Mouse (Mus musculus): Measurements from ENCODE around the gene Olfr554. TPM values are rescaled to one million over a fixed set of nuclear protein-coding genes. Genes with fewer than 3 reads are reported as not detected.

Gene Olfr554
- polyA plus RNA-seq (2014; fragmentation: Illumina TruSeq; extraction: RNeasy Lipid Tissue Mini Kit (QIAGEN cat#74804); ENCODE audit: low read depth, low replicate concordance), result not detected

GRCm38 (mm10) chr7:102638132-102638531, at the start of gene Olfr554:
TSS of gene Olfr554 (plus strand) at chr7:102638432.

DNA sequence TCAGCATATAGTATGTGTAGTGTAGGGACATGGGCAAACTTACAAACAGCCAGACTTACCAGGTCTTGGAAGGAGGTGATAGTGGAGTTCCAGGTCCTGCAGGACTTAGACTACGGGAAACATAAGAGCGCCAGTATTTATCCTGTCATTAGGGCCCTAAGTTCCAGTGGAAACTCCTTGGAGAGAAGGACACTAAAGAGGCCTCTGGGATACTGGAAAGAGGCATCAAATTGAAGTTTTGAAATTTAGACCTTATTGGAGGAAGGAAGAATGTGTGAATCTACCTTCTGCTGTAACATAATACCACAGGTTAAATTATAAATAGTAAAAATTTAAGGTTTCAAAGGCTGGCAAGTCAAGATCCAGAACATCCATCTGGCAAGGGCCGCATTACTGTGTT, 46.4 kb upstream of the Olfr554 start, which contains the start of gene Olfr551:
TSS of gene Olfr551 (minus strand) at position 101 of the 400 bp plus-strand sequence.

DNA sequence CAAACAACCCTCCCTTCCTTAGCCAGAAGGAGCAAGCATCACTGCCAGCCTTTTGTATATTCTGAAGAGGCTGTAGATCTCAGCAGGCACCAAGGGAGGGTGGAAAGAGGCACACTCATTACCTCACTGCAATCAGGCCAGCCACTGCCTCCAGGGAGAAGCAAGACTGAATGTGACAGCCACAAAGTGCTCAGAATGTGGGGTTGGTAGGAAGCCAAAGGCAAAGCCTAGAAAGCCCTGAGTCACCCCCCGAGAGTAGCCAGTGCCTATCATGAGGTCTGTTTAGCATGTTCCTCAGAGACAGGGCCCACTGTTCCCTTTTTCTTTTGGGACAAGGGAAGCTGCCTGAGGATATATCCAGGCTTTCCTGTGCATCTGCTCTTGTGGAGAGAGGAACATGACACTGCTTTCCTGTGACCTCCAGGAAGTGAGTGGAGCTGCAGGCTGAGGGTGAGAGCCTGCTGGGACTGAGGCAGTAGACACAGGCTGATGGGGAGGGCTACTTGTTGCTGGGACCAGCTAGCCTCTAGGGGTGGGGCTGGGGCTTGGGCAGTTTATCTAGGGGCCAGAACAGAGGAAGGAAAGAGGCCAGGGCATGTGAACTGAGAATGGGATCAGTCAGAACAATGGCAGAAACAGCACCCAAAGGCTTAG, 40.7 kb upstream of the Olfr554 start, which contains the start of gene Olfr552:
TSS of gene Olfr552 (plus strand) at position 393 of the 654 bp plus-strand sequence.

GRCm38 (mm10) chr7:102618118-102618517, 20.1 kb upstream of the Olfr554 start, which contains the start of gene Olfr553:
TSS of gene Olfr553 (minus strand) at chr7:102618218.

DNA sequence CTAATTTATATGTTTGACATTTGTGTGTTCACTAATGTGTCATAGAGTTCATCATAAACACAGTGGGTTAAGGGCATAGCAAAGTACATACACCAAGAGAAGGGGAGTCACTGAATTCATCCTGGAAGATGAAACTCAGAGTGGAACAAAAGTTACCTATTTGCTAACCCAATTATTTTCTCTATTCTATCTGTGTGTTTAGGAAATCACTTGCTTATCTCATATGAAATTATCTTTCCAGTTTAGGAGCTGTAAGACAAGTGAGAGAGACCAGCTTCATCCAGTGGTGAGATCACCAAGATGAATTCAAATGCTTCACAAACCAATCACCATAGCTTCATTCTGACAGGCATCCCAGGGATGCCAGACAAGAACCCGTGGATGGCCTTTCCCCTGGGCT, 20.3 kb downstream of the Olfr554 start, which contains the start of gene Olfr555:
TSS of gene Olfr555 (plus strand) at position 301 of the 400 bp plus-strand sequence.

DNA sequence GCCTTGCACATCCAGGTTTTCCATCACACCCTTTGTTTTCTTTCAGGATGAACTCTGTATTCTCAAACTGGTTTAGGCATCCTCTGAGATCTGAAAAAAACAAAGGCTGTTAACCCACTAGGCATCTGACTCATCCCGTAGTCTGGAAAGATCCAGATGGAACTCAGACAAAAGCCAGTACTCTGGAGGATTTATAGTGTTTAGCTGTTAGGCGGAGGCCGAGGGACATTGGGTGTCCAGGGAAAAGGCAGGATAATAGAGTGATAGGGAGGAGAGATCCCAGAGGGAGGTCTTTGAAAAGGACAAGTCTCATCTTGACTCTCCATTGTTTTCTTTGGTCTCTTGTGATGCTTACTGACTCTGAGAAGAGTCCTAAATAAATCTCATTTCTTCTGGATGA, 26.4 kb downstream of the Olfr554 start, which contains the start of gene Olfr556:
TSS of gene Olfr556 (plus strand) at position 301 of the 400 bp plus-strand sequence.

DNA sequence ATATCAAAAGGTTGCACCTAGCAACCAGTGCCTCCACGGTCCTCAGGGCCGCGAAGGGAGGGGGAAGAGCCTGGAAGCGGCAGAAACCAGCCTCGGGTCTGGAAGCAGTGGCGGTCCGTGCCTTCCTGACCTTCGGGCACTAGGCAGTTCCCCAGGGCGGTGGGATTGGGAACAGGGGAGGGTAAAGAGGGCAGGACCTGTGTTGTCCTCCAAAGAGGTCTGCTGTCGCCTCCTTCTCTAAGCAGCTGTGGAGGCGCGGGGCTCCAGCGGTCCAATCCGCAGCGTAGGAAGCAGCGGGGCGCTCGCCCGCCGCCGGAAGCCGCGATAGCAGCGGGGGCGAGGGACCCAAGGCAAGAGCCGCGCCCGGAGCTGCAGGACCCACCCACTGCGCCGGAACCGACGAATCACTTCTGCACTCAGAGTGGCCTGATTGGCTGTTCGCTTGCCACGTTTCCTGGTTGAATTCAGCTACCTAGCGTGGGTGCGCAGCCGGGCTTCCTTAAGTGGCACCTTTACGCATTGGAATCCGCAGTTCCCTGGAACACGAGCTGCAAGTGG, 48.8 kb downstream of the Olfr554 start, which contains the start of gene Trim68:
TSS of gene Trim68 (minus strand) at position 384 of the 558 bp plus-strand sequence.

Other genes with a start within 250 kb of the Olfr554 start
- 47.2 TPM for gene Rrm1, start 196.7 kb upstream of the Olfr554 start, polyA plus RNA-seq (2014; fragmentation: Illumina TruSeq; extraction: RNeasy Lipid Tissue Mini Kit (QIAGEN cat#74804); ENCODE audit: low read depth, low replicate concordance)
- not detected for gene Olfr543, start 156.8 kb upstream of the Olfr554 start, polyA plus RNA-seq (2014; fragmentation: Illumina TruSeq; extraction: RNeasy Lipid Tissue Mini Kit (QIAGEN cat#74804); ENCODE audit: low read depth, low replicate concordance)
- not detected for gene Olfr544, start 150.1 kb upstream of the Olfr554 start, polyA plus RNA-seq (2014; fragmentation: Illumina TruSeq; extraction: RNeasy Lipid Tissue Mini Kit (QIAGEN cat#74804); ENCODE audit: low read depth, low replicate concordance)
- not detected for gene Olfr545, start 138.9 kb upstream of the Olfr554 start, polyA plus RNA-seq (2014; fragmentation: Illumina TruSeq; extraction: RNeasy Lipid Tissue Mini Kit (QIAGEN cat#74804); ENCODE audit: low read depth, low replicate concordance)
- gene Olfr547, start 103.7 kb upstream of the Olfr554 start, polyA plus RNA-seq (2014; fragmentation: Illumina TruSeq; extraction: RNeasy Lipid Tissue Mini Kit (QIAGEN cat#74804); ENCODE audit: low read depth, low replicate concordance), result not detected
- gene Olfr548-ps1, start 97.5 kb upstream of the Olfr554 start, polyA plus RNA-seq (2014; fragmentation: Illumina TruSeq; extraction: RNeasy Lipid Tissue Mini Kit (QIAGEN cat#74804); ENCODE audit: low read depth, low replicate concordance), result not detected
- gene Olfr549, start 88.6 kb upstream of the Olfr554 start, polyA plus RNA-seq (2014; fragmentation: Illumina TruSeq; extraction: RNeasy Lipid Tissue Mini Kit (QIAGEN cat#74804); ENCODE audit: low read depth, low replicate concordance), result not detected
- 17.0 TPM for gene Trim21, start 72.9 kb upstream of the Olfr554 start, polyA plus RNA-seq (2014; fragmentation: Illumina TruSeq; extraction: RNeasy Lipid Tissue Mini Kit (QIAGEN cat#74804); ENCODE audit: low read depth, low replicate concordance)
- gene Olfr550, start 67.0 kb upstream of the Olfr554 start, polyA plus RNA-seq (2014; fragmentation: Illumina TruSeq; extraction: RNeasy Lipid Tissue Mini Kit (QIAGEN cat#74804); ENCODE audit: low read depth, low replicate concordance), result not detected
- not detected for gene Olfr551, start 46.5 kb upstream of the Olfr554 start, polyA plus RNA-seq (2014; fragmentation: Illumina TruSeq; extraction: RNeasy Lipid Tissue Mini Kit (QIAGEN cat#74804); ENCODE audit: low read depth, low replicate concordance)
- gene Olfr552, start 40.7 kb upstream of the Olfr554 start, polyA plus RNA-seq (2014; fragmentation: Illumina TruSeq; extraction: RNeasy Lipid Tissue Mini Kit (QIAGEN cat#74804); ENCODE audit: low read depth, low replicate concordance), result not detected
- not detected for gene Olfr553, start 20.2 kb upstream of the Olfr554 start, polyA plus RNA-seq (2014; fragmentation: Illumina TruSeq; extraction: RNeasy Lipid Tissue Mini Kit (QIAGEN cat#74804); ENCODE audit: low read depth, low replicate concordance)
- gene Olfr555, start 20.4 kb downstream of the Olfr554 start, polyA plus RNA-seq (2014; fragmentation: Illumina TruSeq; extraction: RNeasy Lipid Tissue Mini Kit (QIAGEN cat#74804); ENCODE audit: low read depth, low replicate concordance), result not detected
- gene Olfr556, start 26.5 kb downstream of the Olfr554 start, polyA plus RNA-seq (2014; fragmentation: Illumina TruSeq; extraction: RNeasy Lipid Tissue Mini Kit (QIAGEN cat#74804); ENCODE audit: low read depth, low replicate concordance), result not detected
- gene Trim68, start 48.9 kb downstream of the Olfr554 start, polyA plus RNA-seq (2014; fragmentation: Illumina TruSeq; extraction: RNeasy Lipid Tissue Mini Kit (QIAGEN cat#74804); ENCODE audit: low read depth, low replicate concordance), result 8.5 TPM
- gene Olfr557, start 57.5 kb downstream of the Olfr554 start, polyA plus RNA-seq (2014; fragmentation: Illumina TruSeq; extraction: RNeasy Lipid Tissue Mini Kit (QIAGEN cat#74804); ENCODE audit: low read depth, low replicate concordance), result not detected
- 2.6 TPM for gene Olfr558, start 63.8 kb downstream of the Olfr554 start, polyA plus RNA-seq (2014; fragmentation: Illumina TruSeq; extraction: RNeasy Lipid Tissue Mini Kit (QIAGEN cat#74804); ENCODE audit: low read depth, low replicate concordance)
- gene Olfr33, start 80.6 kb downstream of the Olfr554 start, polyA plus RNA-seq (2014; fragmentation: Illumina TruSeq; extraction: RNeasy Lipid Tissue Mini Kit (QIAGEN cat#74804); ENCODE audit: low read depth, low replicate concordance), result not detected
- not detected for gene Olfr559, start 89.1 kb downstream of the Olfr554 start, polyA plus RNA-seq (2014; fragmentation: Illumina TruSeq; extraction: RNeasy Lipid Tissue Mini Kit (QIAGEN cat#74804); ENCODE audit: low read depth, low replicate concordance)
- gene Olfr560, start 120.9 kb downstream of the Olfr554 start, polyA plus RNA-seq (2014; fragmentation: Illumina TruSeq; extraction: RNeasy Lipid Tissue Mini Kit (QIAGEN cat#74804); ENCODE audit: low read depth, low replicate concordance), result not detected
- gene Olfr78, start 121.0 kb downstream of the Olfr554 start, polyA plus RNA-seq (2014; fragmentation: Illumina TruSeq; extraction: RNeasy Lipid Tissue Mini Kit (QIAGEN cat#74804); ENCODE audit: low read depth, low replicate concordance), result 0.52 TPM
- not detected for gene Olfr561, start 132.8 kb downstream of the Olfr554 start, polyA plus RNA-seq (2014; fragmentation: Illumina TruSeq; extraction: RNeasy Lipid Tissue Mini Kit (QIAGEN cat#74804); ENCODE audit: low read depth, low replicate concordance)
- gene Olfr564, start 165.0 kb downstream of the Olfr554 start, polyA plus RNA-seq (2014; fragmentation: Illumina TruSeq; extraction: RNeasy Lipid Tissue Mini Kit (QIAGEN cat#74804); ENCODE audit: low read depth, low replicate concordance), result not detected
- gene Olfr566, start 220.3 kb downstream of the Olfr554 start, polyA plus RNA-seq (2014; fragmentation: Illumina TruSeq; extraction: RNeasy Lipid Tissue Mini Kit (QIAGEN cat#74804); ENCODE audit: low read depth, low replicate concordance), result not detected
- gene Olfr568, start 238.7 kb downstream of the Olfr554 start, polyA plus RNA-seq (2014; fragmentation: Illumina TruSeq; extraction: RNeasy Lipid Tissue Mini Kit (QIAGEN cat#74804); ENCODE audit: low read depth, low replicate concordance), result not detected

Data from adrenal gland, adult 10 weeks (tissue).